Mouse (Mus musculus): ENCODE data around the gene Bach2. TPM values are rescaled to one million over a fixed set of nuclear protein-coding genes. Genes with fewer than 3 reads are reported as not detected.

Gene Bach2
- polyA plus RNA-seq, 1 experiment from 2014 or later, result 8.2 TPM

- H3K9me3 ChIP-seq (ENCODE audit: control insufficient read depth, low read length), result no peaks in the 10 kb centered on the region
- H3K27me3 ChIP-seq (ENCODE audit: control insufficient read depth, insufficient read depth, low read length), result no peaks in the 10 kb centered on the region
- ATAC-seq (ENCODE audit: insufficient number of reproducible peaks, insufficient read depth, low FRiP score, low read depth), result no peak
- H3K4me3 ChIP-seq (ENCODE audit: control insufficient read depth in 1 of 2, insufficient read depth in 1 of 2, low read depth in 1 of 2, low read length in 2 of 2), result no peak overlapping the region
- peak overlapping the region; percentile 84 to 86 for H3K27ac ChIP-seq (replicated peaks in 1 of 2; ENCODE audit: control insufficient read depth in 1 of 2, insufficient read depth in 1 of 2, low read depth in 2 of 2, low read length in 2 of 2)
- WGBS, result 24% methylated on average over 8 of the region's 8 CpGs
- H3K36me3 ChIP-seq (ENCODE audit: control insufficient read depth, insufficient read depth, low read length), result no peaks in the 10 kb centered on the region
- peak overlapping the region; percentile 26; the same call in 1 of the 2 replicates for H3K4me2 ChIP-seq (ENCODE audit: low read length)
- H3K4me1 ChIP-seq (ENCODE audit: control insufficient read depth in 2 of 2, insufficient read depth in 2 of 2, low read length in 2 of 2), result peaks cover 29 to 52% of the 10 kb centered on the region in 2 experiments
- 0 out of 2 replicates have a peak overlapping the region, but pooled peaks have one; percentile 9 for H3K9ac ChIP-seq (ENCODE audit: low read length)
These were observed 270.4 kb downstream of the Bach2 start for GRCm38 (mm10) chr4:32508996-32509395.

GRCm38 (mm10) chr4:32509832-32510612 lies 271.4 kb downstream of the Bach2 start:
- no peak; the same call in 1 of the 2 replicates for ATAC-seq (ENCODE audit: insufficient number of reproducible peaks, insufficient read depth, low FRiP score, low read depth)
- Histone ChIP-seq H3K9ac (ENCODE audit: low read length) (no peak overlapping the region), H3K4me2 (ENCODE audit: low read length) (peak overlapping the region; percentile 36)

GRCm38 (mm10) chr4:32510940-32511339 lies 272.3 kb downstream of the Bach2 start:
- Histone ChIP-seq H3K4me2 (ENCODE audit: low read length) (no peak overlapping the region), H3K9ac (ENCODE audit: low read length) (no peak overlapping the region), H3K27ac (replicated peaks in 1 of 2; ENCODE audit: control insufficient read depth in 1 of 2, insufficient read depth in 1 of 2, low read depth in 2 of 2, low read length in 2 of 2) (0 out of 4 replicates have a peak overlapping the region, but pooled peaks of 1 of the 2 experiments have one; percentile 33), H3K36me3 (ENCODE audit: control insufficient read depth, insufficient read depth, low read length) (no peaks in the 10 kb centered on the region), H3K27me3 (ENCODE audit: control insufficient read depth, insufficient read depth, low read length) (no peaks in the 10 kb centered on the region), H3K4me1 (ENCODE audit: control insufficient read depth in 2 of 2, insufficient read depth in 2 of 2, low read length in 2 of 2) (peaks cover 29 to 49% of the 10 kb centered on the region in 2 experiments), H3K4me3 (ENCODE audit: control insufficient read depth in 1 of 2, insufficient read depth in 1 of 2, low read depth in 1 of 2, low read length in 2 of 2) (no peak overlapping the region), H3K9me3 (ENCODE audit: control insufficient read depth, low read length) (no peaks in the 10 kb centered on the region)
- ATAC-seq (ENCODE audit: insufficient number of reproducible peaks, insufficient read depth, low FRiP score, low read depth), result no peak
- WGBS, result 66% methylated on average over 7 of the region's 7 CpGs

More at GRCm38 (mm10) chr4:32509832-32510612, 271.4 kb downstream of the Bach2 start:
- Histone ChIP-seq H3K36me3 (ENCODE audit: control insufficient read depth, insufficient read depth, low read length) (no peaks in the 10 kb centered on the region), H3K9me3 (ENCODE audit: control insufficient read depth, low read length) (no peaks in the 10 kb centered on the region), H3K4me3 (ENCODE audit: control insufficient read depth in 1 of 2, insufficient read depth in 1 of 2, low read depth in 1 of 2, low read length in 2 of 2) (no peak overlapping the region), H3K27ac (replicated peaks in 1 of 2; ENCODE audit: control insufficient read depth in 1 of 2, insufficient read depth in 1 of 2, low read depth in 2 of 2, low read length in 2 of 2) (peak overlapping the region; percentile 69 to 71), H3K4me1 (ENCODE audit: control insufficient read depth in 2 of 2, insufficient read depth in 2 of 2, low read length in 2 of 2) (peaks cover 29 to 52% of the 10 kb centered on the region in 2 experiments), H3K27me3 (ENCODE audit: control insufficient read depth, insufficient read depth, low read length) (no peaks in the 10 kb centered on the region)
- WGBS, result 20% methylated on average over 9 of the region's 9 CpGs

- H3K9me3 ChIP-seq (ENCODE audit: control insufficient read depth, low read length), result no peaks in the 10 kb centered on the region
- 87% methylated on average over 8 of the region's 8 CpGs for WGBS
- H3K27ac ChIP-seq (replicated peaks in 1 of 2; ENCODE audit: control insufficient read depth in 1 of 2, insufficient read depth in 1 of 2, low read depth in 2 of 2, low read length in 2 of 2), result no peak overlapping the region
- no peak overlapping the region for H3K4me3 ChIP-seq (ENCODE audit: control insufficient read depth in 1 of 2, insufficient read depth in 1 of 2, low read depth in 1 of 2, low read length in 2 of 2)
- H3K9ac ChIP-seq (ENCODE audit: low read length), result no peak overlapping the region
- no peaks in the 10 kb centered on the region for H3K36me3 ChIP-seq (ENCODE audit: control insufficient read depth, insufficient read depth, low read length)
- H3K4me2 ChIP-seq (ENCODE audit: low read length), result no peak overlapping the region
- peaks cover 20 to 31% of the 10 kb centered on the region in 2 experiments for H3K4me1 ChIP-seq (ENCODE audit: control insufficient read depth in 2 of 2, insufficient read depth in 2 of 2, low read length in 2 of 2)
- ATAC-seq (ENCODE audit: insufficient number of reproducible peaks, insufficient read depth, low FRiP score, low read depth), result no peak
- no peaks in the 10 kb centered on the region for H3K27me3 ChIP-seq (ENCODE audit: control insufficient read depth, insufficient read depth, low read length)
These were observed 277.5 kb downstream of the Bach2 start for GRCm38 (mm10) chr4:32516126-32516525.

GRCm38 (mm10) chr4:32518842-32519578 lies 280.4 kb downstream of the Bach2 start:
- Histone ChIP-seq H3K4me3 (ENCODE audit: control insufficient read depth in 1 of 2, insufficient read depth in 1 of 2, low read depth in 1 of 2, low read length in 2 of 2) (no peak overlapping the region), H3K27ac (replicated peaks in 1 of 2; ENCODE audit: control insufficient read depth in 1 of 2, insufficient read depth in 1 of 2, low read depth in 2 of 2, low read length in 2 of 2) (peak overlapping the region; percentile 36 to 44; a peak in 3 of 4 replicates), H3K36me3 (ENCODE audit: control insufficient read depth, insufficient read depth, low read length) (no peaks in the 10 kb centered on the region), H3K9ac (ENCODE audit: low read length) (no peak overlapping the region), H3K4me2 (ENCODE audit: low read length) (no peak overlapping the region), H3K27me3 (ENCODE audit: control insufficient read depth, insufficient read depth, low read length) (no peaks in the 10 kb centered on the region), H3K4me1 (ENCODE audit: control insufficient read depth in 2 of 2, insufficient read depth in 2 of 2, low read length in 2 of 2) (peaks cover 24 to 43% of the 10 kb centered on the region in 2 experiments), H3K9me3 (ENCODE audit: control insufficient read depth, low read length) (no peaks in the 10 kb centered on the region)
- 30% methylated on average over 6 of the region's 6 CpGs for WGBS
- ATAC-seq (ENCODE audit: insufficient number of reproducible peaks, insufficient read depth, low FRiP score, low read depth), result no peak; the same call in 1 of the 2 replicates

GRCm38 (mm10) chr4:32520628-32521360 lies 282.2 kb downstream of the Bach2 start:
- no peak overlapping the region for H3K4me2 ChIP-seq (ENCODE audit: low read length)
- peak overlapping the region in 1 of 2 experiments; percentile 44; a peak in 2 of 4 replicates for H3K27ac ChIP-seq (replicated peaks in 1 of 2; ENCODE audit: control insufficient read depth in 1 of 2, insufficient read depth in 1 of 2, low read depth in 2 of 2, low read length in 2 of 2)
- H3K4me3 ChIP-seq (ENCODE audit: control insufficient read depth in 1 of 2, insufficient read depth in 1 of 2, low read depth in 1 of 2, low read length in 2 of 2), result no peak overlapping the region
- no peaks in the 10 kb centered on the region for H3K36me3 ChIP-seq (ENCODE audit: control insufficient read depth, insufficient read depth, low read length)
- H3K4me1 ChIP-seq (ENCODE audit: control insufficient read depth in 2 of 2, insufficient read depth in 2 of 2, low read length in 2 of 2), result peaks cover 29 to 50% of the 10 kb centered on the region in 2 experiments
- no peaks in the 10 kb centered on the region for H3K9me3 ChIP-seq (ENCODE audit: control insufficient read depth, low read length)
- no peak overlapping the region for H3K9ac ChIP-seq (ENCODE audit: low read length)
- WGBS, result 37% methylated on average over 18 of the region's 18 CpGs
- no peaks in the 10 kb centered on the region for H3K27me3 ChIP-seq (ENCODE audit: control insufficient read depth, insufficient read depth, low read length)
- ATAC-seq (ENCODE audit: insufficient number of reproducible peaks, insufficient read depth, low FRiP score, low read depth), result no peak

- Histone ChIP-seq H3K27me3 (ENCODE audit: control insufficient read depth, insufficient read depth, low read length) (no peaks in the 10 kb centered on the region), H3K4me1 (ENCODE audit: control insufficient read depth in 2 of 2, insufficient read depth in 2 of 2, low read length in 2 of 2) (peaks cover 29 to 50% of the 10 kb centered on the region in 2 experiments), H3K9ac (ENCODE audit: low read length) (peak overlapping the region; percentile 5; the same call in 1 of the 2 replicates), H3K4me2 (ENCODE audit: low read length) (no peak overlapping the region), H3K36me3 (ENCODE audit: control insufficient read depth, insufficient read depth, low read length) (no peaks in the 10 kb centered on the region), H3K4me3 (ENCODE audit: control insufficient read depth in 1 of 2, insufficient read depth in 1 of 2, low read depth in 1 of 2, low read length in 2 of 2) (no peak overlapping the region), H3K9me3 (ENCODE audit: control insufficient read depth, low read length) (no peaks in the 10 kb centered on the region), H3K27ac (replicated peaks in 1 of 2; ENCODE audit: control insufficient read depth in 1 of 2, insufficient read depth in 1 of 2, low read depth in 2 of 2, low read length in 2 of 2) (peak overlapping the region; percentile 21 to 44; a peak in 2 of 4 replicates)
- no peak for ATAC-seq (ENCODE audit: insufficient number of reproducible peaks, insufficient read depth, low FRiP score, low read depth)
- 67% methylated on average over 6 of the region's 6 CpGs for WGBS
These were observed 282.7 kb downstream of the Bach2 start for GRCm38 (mm10) chr4:32521361-32521740.
